Mouse (Mus musculus) heart, adult 2 months (tissue): ENCODE measurements at regions not wholly inside any gene's neighbourhood (a gene's known extent, or its start where the extent isn't known, plus 50 kb on each side); places are given as distances from the start of the nearest gene placed in this dataset.
A peak's percentile ranks its signal among the peaks of the same experiment; 100 is the strongest.

Experiments
- DNase-seq, 2 experiments: peaks; one replicate each; pipeline ENCODE4 v3.0.0; 2021
- H3K27ac ChIP-seq: fragments of 200-600 bp; 2 replicates; pipeline ENCODE4 v1.8.1; 2022
- H3K27me3 ChIP-seq: fragments of 200-500 bp; 2 replicates; pipeline ENCODE4 v1.6.1; 2012; ENCODE audit warnings: mild to moderate bottlenecking, low read length, inconsistent platforms, mixed read lengths; ENCODE audit not compliant: control insufficient read depth, insufficient read depth
- H3K36me3 ChIP-seq: fragments of 200-500 bp; 2 replicates; pipeline ENCODE4 v1.6.1; 2012; ENCODE audit warnings: low read length, inconsistent platforms; ENCODE audit not compliant: control insufficient read depth, insufficient read depth
- H3K4me1 ChIP-seq: fragments of 200-500 bp; 2 replicates; pipeline ENCODE4 v1.6.1; 2011; ENCODE audit warnings: low read length; ENCODE audit not compliant: control insufficient read depth, insufficient read depth
- H3K4me3 ChIP-seq: fragments of 200-600 bp; 2 replicates; pipeline ENCODE4 v1.8.1; 2022
- H3K79me2 ChIP-seq: fragments of 200-500 bp; replicated peaks from 2 replicates; pipeline ENCODE4 v1.6.1; 2012; ENCODE audit warnings: mild to moderate bottlenecking, inconsistent platforms, low read length, moderate library complexity, mixed read lengths; ENCODE audit not compliant: control insufficient read depth, insufficient read depth
- H3K9ac ChIP-seq: fragments of 200-500 bp; 2 replicates; pipeline ENCODE4 v1.6.1; 2012; ENCODE audit warnings: low read depth, mild to moderate bottlenecking, control low read depth, inconsistent platforms, low read length, mixed read lengths
- CTCF ChIP-seq: fragments of 200-600 bp; IDR thresholded peaks from 2 replicates; pipeline ENCODE4 v1.8.1; 2022; ENCODE audit warnings: antibody characterized with exemption, mild to moderate bottlenecking, moderate library complexity
- EP300 ChIP-seq: fragments of 200-500 bp; IDR thresholded peaks from 2 replicates; pipeline ENCODE4 v1.6.1; 2011; ENCODE audit warnings: low read depth, low read length, control low read depth; ENCODE audit not compliant: insufficient read depth
- POLR2A ChIP-seq: fragments of 200-500 bp; IDR thresholded peaks from 2 replicates; pipeline ENCODE4 v1.6.1; 2011; ENCODE audit warnings: mild to moderate bottlenecking, low read depth, low read length, control low read depth; ENCODE audit not compliant: insufficient read depth
- WGBS: fragments of 180-500 bp; shearing (Covaris S2); methylation state at CpG from one replicate; pipeline ENCODE4 v1.1.7; 2018; 5-methylcytosine and 5-hydroxymethylcytosine counted together
- intact Hi-C: fragments of 180-260 bp; cut with DNase I; formaldehyde crosslinking; loops from one replicate; pipeline ENCODE4 v1.15.1; 2025

GRCm38 (mm10) chr15:27223610-27224511 lies 242.6 kb upstream of the Ank start:
- H3K27me3 ChIP-seq: no peaks in the 10 kb centered on the region
- 75% methylated on average over 14 of the region's 14 CpGs for WGBS

GRCm38 (mm10) chr15:27224512-27224850 lies 242.0 kb upstream of the Ank start:
- TF ChIP-seq POLR2A: no peak
- TF ChIP-seq EP300: no peak
- TF ChIP-seq CTCF: no peak
- Histone ChIP-seq H3K79me2 (no peaks in the 10 kb centered on the region), H3K4me1 (no peaks in the 10 kb centered on the region), H3K27me3 (no peaks in the 10 kb centered on the region), H3K9ac (no peak overlapping the region), H3K27ac (no peak overlapping the region), H3K4me3 (no peak overlapping the region), H3K36me3 (no peaks in the 10 kb centered on the region)
- 79% methylated on average over 4 of the region's 4 CpGs for WGBS
- intact Hi-C loops: no loop called here
- no peak for DNase-seq

More at GRCm38 (mm10) chr15:27223610-27224511, 242.6 kb upstream of the Ank start:
- no peaks in the 10 kb centered on the region for H3K36me3 ChIP-seq
- H3K27ac ChIP-seq: no peak overlapping the region
- H3K9ac ChIP-seq: no peak overlapping the region
- TF ChIP-seq POLR2A (no peak), CTCF (no peak), EP300 (no peak)
- no peak overlapping the region for H3K4me3 ChIP-seq
- H3K79me2 ChIP-seq: no peaks in the 10 kb centered on the region
- intact Hi-C loops: no loop called here
- H3K4me1 ChIP-seq: no peaks in the 10 kb centered on the region
- no peak for DNase-seq

- no peaks in the 10 kb centered on the region for H3K4me1 ChIP-seq
- no peak overlapping the region for H3K9ac ChIP-seq
- WGBS: 52% methylated on average over 5 of the region's 5 CpGs
- no peak overlapping the region for H3K4me3 ChIP-seq
- no peaks in the 10 kb centered on the region for H3K36me3 ChIP-seq
- DNase-seq: no peak
- no peaks in the 10 kb centered on the region for H3K79me2 ChIP-seq
- no peaks in the 10 kb centered on the region for H3K27me3 ChIP-seq
- no peak overlapping the region for H3K27ac ChIP-seq
- intact Hi-C loops: no loop called here
- TF ChIP-seq POLR2A (no peak), CTCF (no peak), EP300 (no peak)
Observed at GRCm38 (mm10) chr15:27232804-27233203, 233.7 kb upstream of the Ank start.

DNA sequence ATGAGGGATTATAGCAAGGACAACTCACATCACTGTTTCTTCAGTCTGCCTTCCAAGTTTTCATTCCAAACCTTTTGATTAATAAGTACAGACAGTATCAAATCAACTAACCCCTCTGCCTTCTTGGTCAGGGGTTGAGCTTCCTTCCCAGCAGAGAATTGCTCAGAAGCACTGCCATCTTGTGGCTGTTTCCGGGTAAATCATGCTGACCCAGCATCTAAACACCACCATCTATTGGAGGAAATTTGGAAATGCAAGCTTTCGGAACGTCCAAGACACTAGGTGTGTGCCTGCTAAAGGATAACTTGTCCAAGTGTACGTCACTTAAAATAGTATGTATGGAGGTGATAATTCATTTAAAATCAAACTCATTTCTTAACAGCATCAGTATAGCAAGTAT lies 231.7 kb upstream of the Ank start:
- Histone ChIP-seq H3K79me2 (no peaks in the 10 kb centered on the region), H3K4me3 (no peak overlapping the region), H3K4me1 (no peaks in the 10 kb centered on the region), H3K27ac (no peak overlapping the region), H3K27me3 (no peaks in the 10 kb centered on the region), H3K36me3 (no peaks in the 10 kb centered on the region), H3K9ac (no peak overlapping the region)
- TF ChIP-seq EP300 (no peak), POLR2A (no peak), CTCF (peak; percentile 90)
- WGBS: 12% methylated on average over 4 of the region's 4 CpGs
- peak; percentile 21 to 54 for DNase-seq
- intact Hi-C loops: loop anchor here (2.0 kb wide), 1 partner anchor 764 kb away; no protein-coding TSS in a partner anchor

DNA sequence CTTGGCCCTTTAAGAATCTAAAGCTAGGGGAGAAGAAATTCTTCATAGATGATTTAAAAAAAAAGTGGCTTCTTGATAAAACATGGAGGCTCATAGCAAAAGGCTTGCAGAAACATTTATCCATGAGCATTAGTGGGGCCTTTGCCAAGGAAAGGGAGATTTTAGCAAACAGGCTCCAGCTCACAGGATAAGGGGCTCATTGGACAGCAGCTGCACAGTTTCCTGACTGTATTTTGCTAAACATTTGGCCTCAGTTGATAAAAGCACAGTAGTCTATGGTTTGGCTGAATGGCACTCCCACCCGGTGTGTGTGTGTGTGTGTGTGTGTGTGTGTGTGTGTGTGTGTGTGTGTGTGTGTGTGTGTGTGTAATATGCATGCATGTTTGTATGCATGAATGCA lies 228.2 kb upstream of the Ank start:
- Histone ChIP-seq H3K4me3 (no peak overlapping the region), H3K27me3 (no peaks in the 10 kb centered on the region), H3K9ac (no peak overlapping the region), H3K36me3 (no peaks in the 10 kb centered on the region), H3K79me2 (no peaks in the 10 kb centered on the region), H3K27ac (no peak overlapping the region), H3K4me1 (no peaks in the 10 kb centered on the region)
- TF ChIP-seq EP300 (no peak), CTCF (no peak), POLR2A (no peak)
- no peak for DNase-seq
- intact Hi-C loops: no loop called here
- WGBS: 42% methylated on average over 1 of the region's 1 CpGs

DNA sequence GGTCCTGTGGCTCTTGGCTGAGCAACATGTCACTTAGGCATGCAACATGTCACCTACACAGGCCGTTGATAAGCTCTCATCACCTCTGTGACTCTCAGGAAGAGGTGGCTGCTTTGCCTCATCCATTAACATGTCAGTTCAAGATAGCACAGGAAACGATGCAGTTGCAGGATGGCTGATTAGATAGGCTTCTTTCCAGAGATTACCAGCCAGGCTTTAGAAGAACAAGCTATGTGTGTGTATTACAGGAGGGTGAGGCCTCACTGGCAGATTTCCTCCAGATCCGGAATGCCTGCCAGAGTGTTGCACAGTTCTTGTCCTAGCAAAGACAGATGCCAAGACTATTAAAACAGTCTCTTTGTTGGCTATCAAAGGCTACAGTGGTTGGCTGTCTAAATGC lies 220.2 kb upstream of the Ank start:
- TF ChIP-seq EP300 (no peak), CTCF (no peak), POLR2A (no peak)
- peak in 1 of 2 experiments; percentile 30 for DNase-seq
- Histone ChIP-seq H3K4me3 (no peak overlapping the region), H3K79me2 (no peaks in the 10 kb centered on the region), H3K9ac (no peak overlapping the region), H3K4me1 (peaks cover 2% of the 10 kb centered on the region; the same call in 1 of the 2 replicates), H3K36me3 (no peaks in the 10 kb centered on the region; the same call in 1 of the 2 replicates), H3K27me3 (no peaks in the 10 kb centered on the region), H3K27ac (no peak overlapping the region)
- WGBS: 6% methylated on average over 3 of the region's 3 CpGs
- intact Hi-C loops: no loop called here
